Mouse (Mus musculus) cerebellum, adult 2 months (tissue): ENCODE results near the gene Brd3os.

Source experiments
- CTCF ChIP-seq: fragments of 200-500 bp; IDR thresholded peaks from 2 replicates; pipeline ENCODE4 v1.5.1; 2011; ENCODE audit warnings: low read depth, mild to moderate bottlenecking, control low read depth, low read length, moderate library complexity, borderline replicate concordance; ENCODE audit not compliant: insufficient read depth
- POLR2A ChIP-seq: fragments of 200-500 bp; IDR thresholded peaks from 2 replicates; pipeline ENCODE4 v1.6.1; 2011; ENCODE audit warnings: low read length, control low read depth, borderline replicate concordance; ENCODE audit not compliant: insufficient read depth

DNA sequence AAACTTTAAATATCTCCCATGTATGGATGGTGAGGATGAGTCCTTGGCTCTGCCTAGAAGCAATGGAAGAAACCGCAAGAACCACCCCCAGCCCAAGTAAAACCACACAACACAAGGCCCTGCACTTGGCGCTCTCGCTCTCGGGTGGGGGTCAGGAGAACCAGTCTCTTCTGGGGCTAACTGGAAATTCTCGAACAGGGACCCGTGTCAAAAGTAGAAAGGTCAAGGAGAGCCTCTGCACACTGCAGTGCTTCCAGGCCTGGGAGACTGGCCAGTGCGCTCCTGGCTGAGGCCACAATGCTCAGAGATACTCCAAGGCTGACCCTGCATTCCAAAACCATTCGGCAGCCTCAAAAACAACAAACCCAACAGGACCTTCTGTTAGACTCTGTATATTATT, 4.7 kb downstream of the Brd3os start:
- TF ChIP-seq CTCF (no peak), POLR2A (no peak)
